Comparison of ENCODE assay signal across 8 mouse cellular contexts in the genomic region with DNA sequence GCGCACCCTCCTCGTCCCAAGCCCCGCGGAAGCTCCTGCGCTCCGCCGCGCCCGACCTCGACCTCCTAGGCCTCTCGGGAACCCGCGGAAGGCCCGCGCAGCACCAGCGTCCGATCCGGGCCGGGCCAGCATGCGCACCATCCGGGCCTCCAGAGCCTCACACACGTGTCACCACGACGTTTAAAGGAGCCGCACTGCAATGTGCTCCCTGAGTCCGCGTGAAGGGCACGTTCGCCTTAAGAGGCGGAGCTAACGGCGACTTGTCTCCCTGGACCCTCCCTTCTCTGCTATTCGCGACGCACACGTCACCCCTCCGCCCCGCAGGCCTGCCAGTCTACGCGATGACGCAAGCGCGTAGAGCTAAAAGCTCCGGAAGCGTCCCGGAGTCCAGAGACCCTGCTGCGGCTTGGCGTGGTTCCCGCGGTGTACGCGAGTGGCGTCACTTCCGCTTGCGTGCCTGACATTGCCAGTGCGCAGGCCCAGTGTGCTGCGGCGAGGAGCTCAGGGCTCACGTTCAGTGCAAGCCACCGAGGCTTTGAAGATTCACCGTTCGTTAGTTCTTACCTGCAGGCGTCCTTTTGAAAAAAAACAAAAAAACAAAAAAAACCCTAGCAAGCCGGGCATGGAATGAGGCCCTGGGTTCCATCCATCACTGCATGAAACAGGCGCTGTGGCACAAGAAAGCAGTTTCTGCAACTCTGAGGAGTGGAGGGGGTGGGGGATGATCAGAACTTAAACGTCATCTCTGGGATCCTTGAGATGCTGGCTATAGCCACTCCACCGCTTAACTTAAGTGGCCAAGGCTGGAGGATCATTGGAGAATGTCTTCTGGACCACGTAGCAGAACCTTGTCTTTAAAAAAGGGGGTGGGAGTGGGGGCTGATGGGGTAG. TPM values are rescaled to one million over a fixed set of nuclear protein-coding genes. Genes with fewer than 3 reads are reported as not detected.
DNase-seq lines count a peak whose midpoint lies in the region; ATAC-seq and TF ChIP-seq lines count a peak whose summit lies in the region.

A gene (minus strand): TSS at position 246 of the 891 bp plus-strand sequence.

- H3K4me2 ChIP-seq in embryonic facial prominence, embryonic 13.5 days, result peak within 1 kb of the TSS; percentile 94
- H3K4me2 ChIP-seq in limb, embryonic 12.5 days, result peak within 1 kb of the TSS; percentile 85
- H3K4me2 ChIP-seq in midbrain, embryonic 15.5 days, result peak within 1 kb of the TSS; percentile 91

- H3K27me3 ChIP-seq in embryonic facial prominence, embryonic 13.5 days, result no peaks in the 10 kb centered on the region
- no peaks in the 10 kb centered on the region for H3K27me3 ChIP-seq in kidney, adult 2 months (replicated peaks; ENCODE audit: control insufficient read depth, insufficient read depth, low read length)
- no peaks in the 10 kb centered on the region for H3K27me3 ChIP-seq in limb, embryonic 12.5 days
- H3K27me3 ChIP-seq in midbrain, embryonic 15.5 days (replicated peaks), result no peaks in the 10 kb centered on the region
- no peaks in the 10 kb centered on the region for H3K27me3 ChIP-seq in spleen, adult 2 months (ENCODE audit: control insufficient read depth, insufficient read depth, low read length)

- TF ChIP-seq CTCF in kidney, adult 2 months (conservative IDR thresholded peaks at IDR 0.05; ENCODE audit: insufficient read depth, insufficient read length, low read depth, low read length), result 0 out of 2 replicates have a peak, but pooled peaks have one; percentile 4
- no peak for TF ChIP-seq CTCF in spleen, adult 2 months (IDR thresholded peaks at IDR 0.05; ENCODE audit: extremely low read depth, insufficient read depth, insufficient read length, insufficient replicate concordance)

- H3K27ac ChIP-seq in embryonic facial prominence, embryonic 13.5 days, result peak within 1 kb of the TSS; percentile 90
- H3K27ac ChIP-seq in kidney, adult 2 months (ENCODE audit: insufficient read depth, low read depth, low read length), result peak within 1 kb of the TSS; percentile 63
- peak within 1 kb of the TSS; percentile 88 for H3K27ac ChIP-seq in limb, embryonic 12.5 days
- peak within 1 kb of the TSS; percentile 94 for H3K27ac ChIP-seq in midbrain, embryonic 15.5 days
- peak within 1 kb of the TSS; percentile 73 for H3K27ac ChIP-seq in spleen, adult 2 months (ENCODE audit: insufficient read depth, low read length)

- peak; percentile 100 for DNase-seq in 3134 (ENCODE audit: extremely low read depth, insufficient read length, low spot score)
- peak; percentile 99 to 100 for DNase-seq in adrenal gland, postnatal 36 days
- DNase-seq in heart, adult 18-20 months, result peak; percentile 99 to 100
- peak; percentile 100 for DNase-seq in kidney, adult 2 months
- peak; percentile 99 to 100 for DNase-seq in spleen, adult 2 months (ENCODE audit: low read depth in 1 of 2, low spot score in 2 of 2)

- H3K4me1 ChIP-seq in embryonic facial prominence, embryonic 13.5 days, result peaks cover 15% of the 10 kb centered on the region
- peaks cover 12% of the 10 kb centered on the region for H3K4me1 ChIP-seq in kidney, adult 2 months (ENCODE audit: control insufficient read depth, insufficient read depth, low read length)
- H3K4me1 ChIP-seq in limb, embryonic 12.5 days (replicated peaks), result peaks cover 15% of the 10 kb centered on the region
- H3K4me1 ChIP-seq in midbrain, embryonic 15.5 days, result peaks cover 28% of the 10 kb centered on the region
- H3K4me1 ChIP-seq in spleen, adult 2 months (ENCODE audit: control insufficient read depth, insufficient read depth, insufficient read length), result peaks cover 13% of the 10 kb centered on the region; the same call in 1 of the 2 replicates

- peak; percentile 99 for ATAC-seq in embryonic facial prominence, embryonic 13.5 days (ENCODE audit: insufficient number of reproducible peaks, insufficient read depth, low FRiP score, low TSS enrichment, low read depth)
- peak; percentile 99 for ATAC-seq in limb, embryonic 12.5 days (ENCODE audit: insufficient number of reproducible peaks, insufficient read depth, low FRiP score, low TSS enrichment, low read depth)
- ATAC-seq in midbrain, embryonic 15.5 days (replicated peaks), result peak; percentile 99

- peak; percentile 94 for TF ChIP-seq POLR2A in kidney, adult 2 months (IDR thresholded peaks at IDR 0.05; ENCODE audit: low read depth, low read length)
- peak; percentile 92 for TF ChIP-seq POLR2A in spleen, adult 2 months (IDR thresholded peaks at IDR 0.05; ENCODE audit: low read depth, low read length)

- H3K36me3 ChIP-seq in embryonic facial prominence, embryonic 13.5 days, result peaks cover 25% of the 10 kb centered on the region
- H3K36me3 ChIP-seq in kidney, adult 2 months (ENCODE audit: control insufficient read depth, insufficient read depth, low read length), result no peaks in the 10 kb centered on the region
- H3K36me3 ChIP-seq in limb, embryonic 12.5 days, result peaks cover 25% of the 10 kb centered on the region
- peaks cover 13% of the 10 kb centered on the region for H3K36me3 ChIP-seq in midbrain, embryonic 15.5 days (replicated peaks)
- peaks cover 5% of the 10 kb centered on the region for H3K36me3 ChIP-seq in spleen, adult 2 months (ENCODE audit: control insufficient read depth, insufficient read depth, low read length)

- WGBS in embryonic facial prominence, embryonic 13.5 days, result under 1% methylated on average over 68 of the region's 68 CpGs
- WGBS in kidney, adult 2 months, result 1% methylated on average over 68 of the region's 68 CpGs
- under 1% methylated on average over 66 of the region's 68 CpGs for WGBS in limb, embryonic 12.5 days
- WGBS in midbrain, embryonic 15.5 days, result under 1% methylated on average over 68 of the region's 68 CpGs
- WGBS in spleen, adult 2 months, result 2% methylated on average over 68 of the region's 68 CpGs

- peak within 1 kb of the TSS; percentile 95 for H3K4me3 ChIP-seq in embryonic facial prominence, embryonic 13.5 days
- H3K4me3 ChIP-seq in kidney, adult 2 months (ENCODE audit: insufficient read depth, low read depth, low read length), result peak within 1 kb of the TSS; percentile 81
- peak within 1 kb of the TSS; percentile 82 for H3K4me3 ChIP-seq in limb, embryonic 12.5 days (replicated peaks)
- H3K4me3 ChIP-seq in midbrain, embryonic 15.5 days, result peak within 1 kb of the TSS; percentile 90
- H3K4me3 ChIP-seq in spleen, adult 2 months (ENCODE audit: extremely low read depth, insufficient read depth, insufficient read length), result peak within 1 kb of the TSS; percentile 74

- peak within 1 kb of the TSS; percentile 92 for H3K9ac ChIP-seq in embryonic facial prominence, embryonic 13.5 days
- peak within 1 kb of the TSS; percentile 81 for H3K9ac ChIP-seq in limb, embryonic 12.5 days (replicated peaks)
- H3K9ac ChIP-seq in midbrain, embryonic 15.5 days, result peak within 1 kb of the TSS; percentile 90

- no peaks in the 10 kb centered on the region for H3K9me3 ChIP-seq in embryonic facial prominence, embryonic 13.5 days
- no peaks in the 10 kb centered on the region for H3K9me3 ChIP-seq in limb, embryonic 12.5 days
- no peaks in the 10 kb centered on the region for H3K9me3 ChIP-seq in midbrain, embryonic 15.5 days

RNA-seq across cellular contexts. Expression of the gene that starts here (rescaled TPM):
- total RNA-seq in adrenal gland, postnatal 36 days (2021), result 10 to 100 TPM; 20.8 to 31.3 TPM
- 22.8 and 24.0 TPM in 2 replicates for polyA plus RNA-seq in embryonic facial prominence, embryonic 13.5 days (2015; fragmentation: Nextera tagmentation; extraction: Ambion mirVana)
- total RNA-seq in heart, adult 18-20 months (2021), result 10 to 100 TPM; 12.3 to 12.4 TPM
- 11.2 and 12.3 TPM in 2 replicates for polyA plus RNA-seq in kidney, adult 2 months (2012; rRNA removed)
- polyA plus RNA-seq in limb, embryonic 12.5 days (2016; fragmentation: Nextera tagmentation; extraction: Ambion mirVana), result 20.1 and 21.3 TPM in 2 replicates
- polyA plus RNA-seq in midbrain, embryonic 15.5 days (2015; fragmentation: Nextera tagmentation; extraction: Ambion mirVana), result 20.1 and 23.1 TPM in 2 replicates
- polyA plus RNA-seq in spleen, adult 2 months (2012; rRNA removed), result 20.9 and 25.3 TPM in 2 replicates

Comparison
In these comparisons a context has a peak if more than half of its experiments do, and no peak if none do; other contexts are left out.
1. Peak in every context shown above with its lines: DNase-seq, ATAC-seq, H3K4me3 ChIP-seq and H3K27ac ChIP-seq.